Mouse (Mus musculus) hindbrain, postnatal 0 days (tissue): Measurements from ENCODE around the gene Egflam. TPM values are rescaled to one million over a fixed set of nuclear protein-coding genes. Genes with fewer than 3 reads are reported as not detected.

Experiments
- ATAC-seq: fragments of 200-750 bp; cut with Nextera tagmentation; 2 replicates; pipeline ENCODE4 v1.8.0; 2017; ENCODE audit warnings: mild to moderate bottlenecking, moderate TSS enrichment, moderate library complexity
- DNase-seq: peaks from one replicate; pipeline ENCODE4 v3.0.0-alpha.2; 2015; ENCODE audit warnings: low spot score
- H3K27ac ChIP-seq: fragments of 300-500 bp; sonication (generic); 2 replicates; pipeline ENCODE4 v1.5.1; 2014; ENCODE audit warnings: mild to moderate bottlenecking
- H3K27me3 ChIP-seq: fragments of 300-500 bp; sonication (generic); 2 replicates; pipeline ENCODE4 v1.6.1; 2014; ENCODE audit warnings: low read length, mixed read lengths; ENCODE audit not compliant: insufficient read depth
- H3K36me3 ChIP-seq: fragments of 300-500 bp; sonication (generic); 2 replicates; pipeline ENCODE4 v1.6.1; 2014; ENCODE audit warnings: low read length, mixed read lengths; ENCODE audit not compliant: insufficient read depth
- H3K4me1 ChIP-seq: fragments of 300-500 bp; sonication (generic); 2 replicates; pipeline ENCODE4 v1.6.1; 2014; ENCODE audit warnings: antibody characterized with exemption, low read length, mixed read lengths; ENCODE audit not compliant: insufficient read depth
- H3K4me2 ChIP-seq: fragments of 300-500 bp; sonication (generic); 2 replicates; pipeline ENCODE4 v1.6.1; 2014; ENCODE audit warnings: low read depth, mild to moderate bottlenecking, low read length, moderate library complexity, mixed read lengths
- H3K4me3 ChIP-seq: fragments of 300-500 bp; sonication (generic); 2 replicates; pipeline ENCODE4 v1.5.1; 2014; ENCODE audit warnings: low read length
- H3K9ac ChIP-seq: fragments of 300-500 bp; sonication (generic); replicated peaks from 2 replicates; pipeline ENCODE4 v1.6.1; 2014; ENCODE audit warnings: mild to moderate bottlenecking, low read length, moderate library complexity, mixed read lengths
- H3K9me3 ChIP-seq: fragments of 300-500 bp; sonication (generic); 2 replicates; pipeline ENCODE4 v1.6.1; 2016; ENCODE audit warnings: low read length, mixed read lengths
- CTCF ChIP-seq: IDR thresholded peaks from 2 replicates; pipeline ENCODE4 v1.5.1; 2016; ENCODE audit warnings: antibody characterized with exemption, control low read depth, low read depth
- WGBS: fragments of 180-500 bp; shearing (Covaris S2); extraction: QIAGEN DNeasy Blood & Tissue Kit; methylation state at CpG from one replicate; pipeline ENCODE4 v1.1.7; 2014; 5-methylcytosine and 5-hydroxymethylcytosine counted together
- polyA plus RNA-seq: library from polyadenylated mRNA; unstranded; fragments of >200 nt; fragmentation: Nextera tagmentation; extraction: Ambion mirVana; gene quantifications from 2 replicates; pipeline ENCODE4 v1.2.1, GENCODE M21; 2015
- total RNA-seq: library from RNA; depleted of rRNA; stranded (reverse); fragments of >200 nt; gene quantifications from 2 replicates; pipeline ENCODE4 v1.2.3, GENCODE M21; 2014

The Egflam gene
- total and polyA plus RNA-seq, 2 experiments from 2014 or later = 5.9 to 8.5 TPM

DNA sequence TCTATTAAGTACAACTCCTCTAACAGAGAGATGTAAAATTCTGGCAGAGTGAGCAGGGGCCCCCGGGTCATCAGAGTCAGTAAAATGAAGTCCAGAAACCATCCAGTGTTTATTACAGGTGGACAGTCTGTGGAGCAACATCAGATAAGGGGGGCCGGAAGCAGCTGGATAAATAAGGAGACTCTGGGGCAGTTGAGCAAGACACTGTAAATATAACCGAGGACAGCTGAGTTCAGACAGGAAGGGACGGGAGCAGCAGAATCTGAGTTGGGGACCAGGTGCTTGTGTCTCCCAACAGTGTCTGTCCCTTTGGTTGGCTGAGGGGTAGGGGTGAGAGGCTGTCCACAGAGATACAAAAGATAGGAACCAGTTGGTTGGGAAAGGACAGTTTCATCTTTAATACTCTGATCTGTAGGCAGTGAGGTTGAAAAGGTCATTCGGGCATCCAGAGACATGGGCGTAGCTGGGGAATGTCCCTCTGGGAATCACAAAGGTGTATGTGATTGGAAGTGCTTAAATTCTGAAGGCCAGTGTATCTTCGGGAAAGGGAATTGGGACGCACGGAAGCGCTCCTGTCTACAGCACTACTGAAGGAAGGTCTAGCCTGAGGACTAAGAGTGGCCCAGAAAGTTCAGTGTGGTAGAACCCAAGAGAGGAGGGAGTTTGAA lies 230.8 kb downstream of the Egflam start:
- Histone ChIP-seq H3K4me2 (no peak overlapping the region), H3K36me3 (peaks cover 28% of the 10 kb centered on the region), H3K27me3 (no peaks in the 10 kb centered on the region), H3K27ac (no peak overlapping the region), H3K9ac (no peak overlapping the region), H3K9me3 (no peaks in the 10 kb centered on the region), H3K4me1 (no peaks in the 10 kb centered on the region), H3K4me3 (no peak overlapping the region)
- DNase-seq (no peak), ATAC-seq (no peak)
- WGBS = 91% methylated on average over 10 of the region's 10 CpGs
- no peak for TF ChIP-seq CTCF

DNA sequence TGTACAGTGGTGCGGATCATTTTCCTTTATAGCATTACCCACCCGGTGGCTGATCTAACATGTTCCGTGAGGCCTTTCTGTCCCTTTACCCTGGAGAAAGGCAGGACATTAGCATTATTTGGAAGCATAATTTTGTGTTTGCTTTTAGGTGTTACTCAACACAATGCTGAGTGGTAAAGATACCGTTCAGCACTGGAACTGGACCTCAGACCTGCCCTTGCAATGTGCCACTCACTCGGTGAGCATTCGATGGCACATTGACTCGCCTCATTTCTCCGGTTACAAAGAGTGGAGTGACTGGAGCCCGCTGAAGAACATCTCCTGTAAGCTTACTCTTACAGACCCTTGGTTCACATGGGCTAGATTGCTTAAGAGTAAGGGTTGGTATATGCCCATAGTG lies 231.5 kb downstream of the Egflam start:
- Histone ChIP-seq H3K4me1 (no peaks in the 10 kb centered on the region), H3K4me3 (no peak overlapping the region), H3K27me3 (no peaks in the 10 kb centered on the region), H3K4me2 (no peak overlapping the region), H3K36me3 (peaks cover 28% of the 10 kb centered on the region), H3K9ac (no peak overlapping the region), H3K27ac (no peak overlapping the region), H3K9me3 (no peaks in the 10 kb centered on the region)
- DNase-seq (no peak), ATAC-seq (no peak)
- no peak for TF ChIP-seq CTCF
- 95% methylated on average over 9 of the region's 9 CpGs for WGBS

DNA sequence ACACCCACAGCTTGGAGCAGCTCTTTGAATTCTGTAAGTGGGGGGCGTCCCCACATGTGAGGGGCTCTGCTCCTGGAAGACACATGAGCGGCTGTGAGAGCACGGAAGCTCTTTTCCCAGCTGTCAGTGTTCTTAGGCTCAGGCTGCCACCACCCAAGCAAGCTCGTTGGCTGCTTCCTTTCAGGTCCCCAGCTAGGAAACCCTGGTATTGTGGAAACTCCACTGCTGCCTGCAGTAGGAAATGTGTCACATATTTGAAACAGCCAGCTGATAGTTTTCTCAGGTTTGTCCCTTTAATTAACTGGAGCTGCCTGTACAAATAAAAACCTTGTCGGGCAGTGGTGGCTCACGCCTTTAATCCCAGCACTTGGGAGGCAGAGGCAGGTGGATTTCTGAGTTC lies 234.3 kb downstream of the Egflam start:
- no peak for ATAC-seq
- Histone ChIP-seq H3K9ac (no peak overlapping the region), H3K4me1 (no peaks in the 10 kb centered on the region), H3K4me2 (no peak overlapping the region), H3K4me3 (no peak overlapping the region), H3K27me3 (no peaks in the 10 kb centered on the region), H3K36me3 (peaks cover 33% of the 10 kb centered on the region), H3K27ac (no peak overlapping the region), H3K9me3 (no peaks in the 10 kb centered on the region)
- no peak for TF ChIP-seq CTCF
- DNase-seq = no peak
- 64% methylated on average over 6 of the region's 6 CpGs for WGBS

DNA sequence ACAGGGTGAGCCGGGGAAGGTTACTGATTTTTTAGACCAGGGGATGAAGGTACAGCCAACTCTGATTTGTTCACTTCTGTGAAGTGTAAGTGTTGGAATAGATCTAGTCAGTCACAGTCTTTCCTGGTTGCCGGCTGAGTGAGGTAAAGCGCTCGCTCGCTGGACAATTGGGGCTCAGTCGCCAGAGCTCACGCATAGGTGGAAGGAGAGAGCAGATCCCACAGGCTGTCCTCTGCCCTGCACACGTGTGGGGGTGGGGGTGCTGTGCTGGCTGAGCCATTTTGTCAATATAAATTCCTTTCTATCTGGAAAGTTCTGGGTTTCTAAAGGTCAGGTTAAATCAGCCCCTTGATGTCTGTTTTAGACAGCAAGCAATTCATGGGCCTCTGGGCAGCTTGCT lies 237.9 kb downstream of the Egflam start:
- Histone ChIP-seq H3K27me3 (no peaks in the 10 kb centered on the region), H3K4me3 (no peak overlapping the region), H3K9ac (no peak overlapping the region), H3K36me3 (peaks cover 10% of the 10 kb centered on the region; the same call in 1 of the 2 replicates), H3K9me3 (no peaks in the 10 kb centered on the region), H3K4me2 (no peak overlapping the region), H3K4me1 (no peaks in the 10 kb centered on the region), H3K27ac (no peak overlapping the region)
- TF ChIP-seq CTCF = no peak
- ATAC-seq (no peak), DNase-seq (no peak)
- 87% methylated on average over 8 of the region's 8 CpGs for WGBS

DNA sequence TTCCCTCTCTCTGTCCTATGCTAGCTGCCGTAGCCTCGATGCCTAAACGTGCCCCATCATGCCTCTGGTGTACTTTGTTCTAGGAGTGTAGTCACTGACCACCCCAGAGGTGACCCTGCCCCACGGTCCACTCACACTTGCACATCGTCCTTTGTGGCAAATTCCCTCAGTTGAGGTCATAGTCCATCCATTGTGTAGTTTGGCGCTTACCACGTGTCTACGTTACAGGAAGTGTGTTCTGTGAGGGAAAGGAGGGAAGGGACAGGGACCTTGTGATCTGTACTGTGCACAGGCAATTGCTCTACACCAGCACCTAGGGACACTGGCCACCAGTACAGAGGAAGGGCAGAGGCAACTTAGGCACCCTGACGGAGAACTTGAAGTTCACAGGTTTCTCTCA lies 238.3 kb downstream of the Egflam start:
- DNase-seq = no peak
- TF ChIP-seq CTCF = no peak
- Histone ChIP-seq H3K27ac (no peak overlapping the region), H3K27me3 (no peaks in the 10 kb centered on the region), H3K4me1 (no peaks in the 10 kb centered on the region), H3K4me2 (no peak overlapping the region), H3K9ac (no peak overlapping the region), H3K36me3 (peaks cover 10% of the 10 kb centered on the region; the same call in 1 of the 2 replicates), H3K9me3 (no peaks in the 10 kb centered on the region), H3K4me3 (no peak overlapping the region)
- WGBS = 87% methylated on average over 9 of the region's 9 CpGs
- ATAC-seq = no peak

DNA sequence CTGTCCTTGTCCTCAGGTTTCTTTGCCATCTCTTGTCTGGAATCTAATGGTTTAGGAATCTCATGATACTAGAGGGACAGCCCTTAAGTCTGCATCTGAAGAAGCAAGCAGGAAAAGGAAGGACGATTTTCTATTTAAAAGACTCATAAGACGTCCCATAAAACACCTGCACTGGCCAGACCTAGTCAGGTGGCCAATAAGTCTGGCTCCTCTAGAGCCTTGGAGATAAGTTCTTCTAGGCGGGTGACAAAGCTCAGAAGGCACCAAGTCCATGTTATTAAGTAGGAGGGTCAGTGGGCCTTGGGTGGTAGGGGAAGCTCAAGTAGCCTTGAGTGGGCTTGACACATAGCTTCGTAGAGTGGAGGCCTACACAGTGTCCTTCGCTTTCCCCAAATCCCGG lies 240.5 kb downstream of the Egflam start:
- Histone ChIP-seq H3K36me3 (peaks cover 10% of the 10 kb centered on the region; the same call in 1 of the 2 replicates), H3K9me3 (no peaks in the 10 kb centered on the region), H3K9ac (no peak overlapping the region), H3K4me3 (no peak overlapping the region), H3K27me3 (no peaks in the 10 kb centered on the region), H3K27ac (no peak overlapping the region), H3K4me1 (peaks cover 15% of the 10 kb centered on the region), H3K4me2 (no peak overlapping the region)
- TF ChIP-seq CTCF = no peak
- DNase-seq (no peak), ATAC-seq (no peak)
- WGBS = 97% methylated on average over 6 of the region's 6 CpGs
